Mouse (Mus musculus): ENCODE measurements around the gene Slc25a26.

DNA sequence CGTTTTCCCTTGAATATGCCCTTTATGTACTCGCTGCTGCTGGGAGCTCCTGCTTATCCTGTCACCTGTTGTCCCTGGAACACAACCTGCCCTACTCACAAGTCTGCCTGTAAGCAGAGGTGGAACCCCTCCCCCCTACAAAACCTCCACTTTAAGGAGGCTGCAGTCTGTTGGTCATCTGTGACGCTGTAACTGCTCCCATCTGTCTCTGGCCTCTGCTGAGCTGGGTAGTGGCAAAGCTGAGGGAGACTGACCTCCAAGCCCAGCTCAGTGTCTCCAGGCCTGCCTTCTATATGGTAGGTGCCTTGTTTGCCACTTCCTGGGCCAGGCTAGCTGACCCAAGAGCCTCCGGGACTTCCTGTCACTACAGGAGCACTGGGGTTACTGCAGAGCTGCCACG, 101.7 kb downstream of the Slc25a26 start:
- TF ChIP-seq POLR2A (IDR thresholded peaks at IDR 0.05; ENCODE audit: low read depth, low read length): no peak
- no peak for TF ChIP-seq CTCF (IDR thresholded peaks at IDR 0.05; ENCODE audit: extremely low read depth, insufficient read length, insufficient replicate concordance, low read depth, low read length)

Measured in small intestine, adult 2 months (tissue).